Comparison of ENCODE assay signal across 8 mouse cellular contexts in the genomic region with DNA sequence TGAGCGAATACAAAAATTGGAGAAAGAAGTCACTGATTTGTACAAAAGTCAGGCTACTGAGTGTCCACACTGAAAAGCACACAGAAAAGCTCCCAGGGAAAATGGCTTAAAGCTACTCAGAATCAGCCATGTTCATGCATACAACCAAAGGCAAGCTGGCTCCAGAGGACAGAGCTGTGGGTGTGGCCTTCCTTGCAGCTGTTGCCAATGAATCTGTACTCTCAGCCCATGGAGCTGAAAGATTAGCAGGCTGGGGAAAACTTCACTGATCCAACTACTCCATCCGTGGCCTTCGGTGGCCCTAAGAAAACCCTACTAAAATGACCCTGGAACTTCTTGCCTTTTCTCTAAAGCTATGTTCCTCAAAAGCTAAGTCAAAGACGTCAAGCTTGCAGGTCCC. TPM values are rescaled to one million over a fixed set of nuclear protein-coding genes. Genes with fewer than 3 reads are reported as not detected.
A peak's percentile ranks its signal among the peaks of the same experiment; 100 is the strongest.
DNase-seq lines count a peak whose midpoint lies in the region; ATAC-seq and TF ChIP-seq lines count a peak whose summit lies in the region.
"Had no signal": no experiment of that assay in that cellular context is flagged by ENCODE, and none has a peak within 500 bp of the region (broad histone marks: within the 10 kb centered on the region; RNA-seq: fewer than 3 reads in every experiment).

No protein-coding gene starts in this region.

- DNase-seq in lung, embryonic 14.5 days, result peak; percentile 65
- no peak for DNase-seq in lung, postnatal 25 days (ENCODE audit: low spot score)
- DNase-seq in embryo, embryonic 10.5 days (ENCODE audit: low spot score), result peak; percentile 60
- DNase-seq in urinary bladder, postnatal 4 days (ENCODE audit: low spot score in 2 of 2), result no peak
- no peak for DNase-seq in thymus, postnatal 14 days

- WGBS in lung, embryonic 14.5 days, result 56% methylated on average over 4 of the region's 4 CpGs
- 45% methylated on average over 4 of the region's 4 CpGs for WGBS in heart, embryonic 16.5 days

- no peak overlapping the region for H3K27ac ChIP-seq in lung, embryonic 14.5 days (ENCODE audit: low read depth)
- H3K27ac ChIP-seq in heart, embryonic 16.5 days (ENCODE audit: low read length), result peak overlapping the region; percentile 64
- H3K27ac ChIP-seq: embryonic facial prominence, embryonic 12.5 days had no signal

- H3K9ac ChIP-seq in lung, embryonic 14.5 days, result no peak overlapping the region
- H3K9ac ChIP-seq in heart, embryonic 16.5 days (ENCODE audit: low read length), result no peak overlapping the region
- H3K9ac ChIP-seq: embryonic facial prominence, embryonic 12.5 days had no signal

- ATAC-seq in lung, embryonic 14.5 days (ENCODE audit: insufficient read depth), result no peak
- ATAC-seq in heart, embryonic 16.5 days (replicated peaks; ENCODE audit: extremely low read depth, insufficient read depth, low FRiP score), result peak; percentile 65; the same call in 1 of the 2 replicates

- TF ChIP-seq CTCF in lung, embryonic 14.5 days (IDR thresholded peaks at IDR 0.05; ENCODE audit: low read depth), result no peak

- H3K27me3 ChIP-seq in lung, embryonic 14.5 days (ENCODE audit: insufficient read depth, low read length), result no peaks in the 10 kb centered on the region
- H3K27me3 ChIP-seq in heart, embryonic 16.5 days (ENCODE audit: control insufficient read depth, insufficient read depth, low read length), result no peaks in the 10 kb centered on the region
- H3K27me3 ChIP-seq in myocyte (ENCODE audit: control insufficient read depth, insufficient read depth, insufficient read length), result no peaks in the 10 kb centered on the region

- no peaks in the 10 kb centered on the region for H3K36me3 ChIP-seq in lung, embryonic 14.5 days (ENCODE audit: insufficient read depth)
- H3K36me3 ChIP-seq in heart, embryonic 16.5 days (ENCODE audit: control insufficient read depth, insufficient read depth), result no peaks in the 10 kb centered on the region
- H3K36me3 ChIP-seq in myocyte (ENCODE audit: control insufficient read depth, insufficient read depth), result no peaks in the 10 kb centered on the region
- H3K36me3 ChIP-seq: embryonic facial prominence, embryonic 12.5 days had no signal

- no peaks in the 10 kb centered on the region for H3K9me3 ChIP-seq in lung, embryonic 14.5 days (ENCODE audit: low read depth, low read length)
- H3K9me3 ChIP-seq in heart, embryonic 16.5 days (replicated peaks; ENCODE audit: control insufficient read depth, low read length), result no peaks in the 10 kb centered on the region
- H3K9me3 ChIP-seq: embryonic facial prominence, embryonic 12.5 days had no signal

- peaks cover 75% of the 10 kb centered on the region for H3K79me2 ChIP-seq in myocyte (ENCODE audit: control insufficient read depth, insufficient read depth)

- no peak overlapping the region for H3ac ChIP-seq in myocyte (ENCODE audit: control insufficient read depth, insufficient read length)

- TF ChIP-seq POLR2A in myocyte (IDR thresholded peaks at IDR 0.05; ENCODE audit: insufficient read length, low read depth), result no peak

- no peak overlapping the region for H3K4me2 ChIP-seq in lung, embryonic 14.5 days
- H3K4me2 ChIP-seq in heart, embryonic 16.5 days (ENCODE audit: low read depth, low read length), result no peak overlapping the region
- H3K4me2 ChIP-seq in myocyte (ENCODE audit: low read depth), result peak overlapping the region; percentile 53
- H3K4me2 ChIP-seq: embryonic facial prominence, embryonic 12.5 days had no signal

- H3K4me1 ChIP-seq in lung, embryonic 14.5 days (ENCODE audit: insufficient read depth), result peaks cover 40% of the 10 kb centered on the region
- H3K4me1 ChIP-seq in heart, embryonic 16.5 days (ENCODE audit: control insufficient read depth, insufficient read depth, low read length), result peaks cover 72% of the 10 kb centered on the region

- no peak overlapping the region for H3K4me3 ChIP-seq in lung, embryonic 14.5 days (ENCODE audit: low read depth, low read length)
- no peak overlapping the region for H3K4me3 ChIP-seq in heart, embryonic 16.5 days (ENCODE audit: low read length)
- H3K4me3 ChIP-seq in myocyte, result no peak overlapping the region
- H3K4me3 ChIP-seq: embryonic facial prominence, embryonic 12.5 days had no signal

TF ChIP-seq in myocyte, 11 proteins besides CTCF, POLR2A, EP300 and RAD21:
- no peak for TF ChIP-seq CEBPB (IDR thresholded peaks at IDR 0.05; ENCODE audit: insufficient read depth, poor library complexity, severe bottlenecking)
- peak; percentile 64 to 94 (median 89) for TF ChIP-seq MYOD1 (IDR thresholded peaks at IDR 0.05; ENCODE audit: control insufficient read depth in 1 of 3, insufficient read length in 2 of 3, low read depth in 2 of 3)
- TF ChIP-seq SRF (IDR thresholded peaks at IDR 0.05; ENCODE audit: control insufficient read depth, insufficient read length, low read depth), result no peak
- TF ChIP-seq TCF12 (IDR thresholded peaks at IDR 0.05; ENCODE audit: insufficient read depth, poor library complexity, severe bottlenecking), result peak; percentile 29
- peak; percentile 30 to 89 (median 48) for TF ChIP-seq MYOG (IDR thresholded peaks at IDR 0.05; ENCODE audit: control insufficient read depth in 1 of 3, insufficient read depth in 1 of 3, insufficient read length in 2 of 3, low read depth in 2 of 3)
- no peak for TF ChIP-seq MAX (IDR thresholded peaks at IDR 0.05; ENCODE audit: low read depth)
- TF ChIP-seq TCF3 (IDR thresholded peaks at IDR 0.05; ENCODE audit: insufficient read length, low read depth), result peak; percentile 34

RNA-seq across cellular contexts. Expression of gene Lrig1, which starts 11.2 kb away (rescaled TPM):
- 11.5 and 13.5 TPM in 2 replicates for polyA plus RNA-seq in lung, embryonic 14.5 days (2014; fragmentation: Nextera tagmentation; extraction: Ambion mirVana)
- 7.7 and 8.9 TPM in 2 replicates for polyA plus RNA-seq in heart, embryonic 16.5 days (2015; fragmentation: Nextera tagmentation; extraction: Ambion mirVana)
- polyA plus RNA-seq in myocyte (2012; fragmentation: generic; extraction: Trizol), result 22.1 TPM

Comparison
In these comparisons a context has a peak if more than half of its experiments do, and no peak if none do; other contexts are left out.
1. DNase-seq: peak in lung, embryonic 14.5 days (single experiment) and embryo, embryonic 10.5 days (single experiment); none in lung, postnatal 25 days (single experiment), urinary bladder, postnatal 4 days (0 of 2) and thymus, postnatal 14 days (single experiment).